In the genomic region with DNA sequence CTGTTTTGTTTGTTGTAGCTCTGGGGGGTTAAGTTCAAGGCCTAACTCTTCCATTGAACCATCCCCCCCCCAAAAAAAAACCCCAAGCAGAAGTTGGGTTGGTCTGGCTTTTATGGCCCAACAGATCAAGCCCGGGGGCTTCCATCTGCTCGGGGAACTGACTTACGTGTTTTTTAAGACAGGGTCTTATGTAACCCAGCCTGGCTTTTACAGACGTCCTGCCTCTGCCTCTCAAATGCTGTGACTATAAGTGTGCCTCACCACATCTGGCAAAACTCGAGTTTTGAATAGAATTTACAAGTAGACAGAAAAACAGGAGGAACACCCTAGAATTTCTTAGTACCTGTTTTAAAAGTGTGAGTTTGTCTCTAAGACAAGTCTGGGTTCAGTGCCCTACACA, we compare ENCODE assay signal across 16 mouse cellular contexts. TPM values are rescaled to one million over a fixed set of nuclear protein-coding genes. Genes with fewer than 3 reads are reported as not detected.
"Had no signal": no experiment of that assay in that cellular context is flagged by ENCODE, and none has a peak within 500 bp of the region (broad histone marks: within the 10 kb centered on the region; RNA-seq: fewer than 3 reads in every experiment).

No protein-coding gene starts in this region.

- ATAC-seq: intestine, embryonic 16.5 days; liver, embryonic 12.5 days had no signal

- H3K9me3 ChIP-seq: kidney, embryonic 15.5 days; limb, embryonic 15.5 days; liver, embryonic 12.5 days; midbrain, embryonic 10.5 days; neural tube, embryonic 15.5 days had no signal

- H3K36me3 ChIP-seq: kidney, embryonic 15.5 days; limb, embryonic 15.5 days; liver, embryonic 12.5 days; midbrain, embryonic 10.5 days; neural tube, embryonic 15.5 days had no signal

- H3K9ac ChIP-seq: kidney, embryonic 15.5 days; limb, embryonic 15.5 days; liver, embryonic 12.5 days; lung, embryonic 14.5 days; neural tube, embryonic 15.5 days had no signal

- DNase-seq: left cerebral cortex, postnatal 4 days; lung, embryonic 14.5 days; lung, postnatal 10 days; midbrain, embryonic 14.5 days; thymus, postnatal 36 days had no signal

- H3K4me3 ChIP-seq: kidney, embryonic 15.5 days; limb, embryonic 15.5 days; liver, embryonic 12.5 days; midbrain, embryonic 10.5 days; myocyte; neural tube, embryonic 15.5 days had no signal

- H3K27ac ChIP-seq: limb, embryonic 15.5 days; liver, embryonic 12.5 days; midbrain, embryonic 10.5 days; neural tube, embryonic 15.5 days had no signal

- H3K4me2 ChIP-seq: kidney, embryonic 15.5 days; limb, embryonic 15.5 days; liver, embryonic 12.5 days; lung, embryonic 14.5 days; neural tube, embryonic 15.5 days had no signal

RNA-seq across cellular contexts. Expression of a gene that starts 19.9 kb away (rescaled TPM):
- total RNA-seq: left cerebral cortex, postnatal 4 days; megakaryocyte, adult 5-6 weeks had no signal
- polyA plus RNA-seq: kidney, embryonic 15.5 days; liver, embryonic 12.5 days; liver, embryonic 16.5 days; thymus, postnatal 0 days had no signal

RNA-seq across cellular contexts. Expression of a gene that starts 31.7 kb away (rescaled TPM):
- total RNA-seq: megakaryocyte, adult 5-6 weeks had no signal
- polyA plus RNA-seq: liver, embryonic 12.5 days; liver, embryonic 16.5 days; small intestine, adult 2 months had no signal
